Mouse (Mus musculus) liver, adult 2 months (tissue): Measurements from ENCODE around the gene Sh2d2a. TPM values are rescaled to one million over a fixed set of nuclear protein-coding genes. Genes with fewer than 3 reads are reported as not detected.
"Not testable (repeated sequence)": the region's sequence is repeated elsewhere in the genome, so short reads cannot be mapped to it uniquely, and the experiment has no call there.

Experiments used
- DNase-seq: peaks from one replicate; pipeline ENCODE4 v3.0.0-alpha.2; 2011; ENCODE audit warnings: low read depth, low spot score; ENCODE audit errors: extremely low read depth
- H3K27ac ChIP-seq: fragments of 200-500 bp; replicated peaks from 2 replicates; pipeline ENCODE4 v1.5.1; 2012; ENCODE audit warnings: low read depth, mild to moderate bottlenecking, control low read depth, inconsistent platforms, low read length; ENCODE audit not compliant: insufficient read depth
- H3K27me3 ChIP-seq: fragments of 200-500 bp; 2 replicates; pipeline ENCODE4 v1.6.1; 2012; ENCODE audit warnings: mild to moderate bottlenecking, moderate library complexity, low read length, inconsistent platforms; ENCODE audit not compliant: control insufficient read depth, insufficient read depth
- H3K36me3 ChIP-seq: fragments of 200-500 bp; 2 replicates; pipeline ENCODE4 v1.6.1; 2012; ENCODE audit warnings: low read length, inconsistent platforms; ENCODE audit not compliant: control insufficient read depth, insufficient read depth
- H3K4me1 ChIP-seq: fragments of 200-500 bp; 2 replicates; pipeline ENCODE4 v1.6.1; 2011; ENCODE audit warnings: low read length; ENCODE audit not compliant: control insufficient read depth, insufficient read depth
- H3K4me3 ChIP-seq: fragments of 200-500 bp; 2 replicates; pipeline ENCODE4 v1.5.1; 2011; ENCODE audit warnings: low read depth, mild to moderate bottlenecking, control low read depth, low read length, moderate library complexity; ENCODE audit not compliant: insufficient read depth
- H3K79me2 ChIP-seq: fragments of 200-500 bp; 2 replicates; pipeline ENCODE4 v1.6.1; 2012; ENCODE audit warnings: inconsistent platforms, mild to moderate bottlenecking, low read length, moderate library complexity; ENCODE audit not compliant: control insufficient read depth, insufficient read depth
- H3K9ac ChIP-seq: fragments of 200-500 bp; 2 replicates; pipeline ENCODE4 v1.6.1; 2012; ENCODE audit warnings: low read depth, mild to moderate bottlenecking, control low read depth, inconsistent platforms, low read length
- CTCF ChIP-seq: fragments of 200-500 bp; IDR thresholded peaks from 2 replicates; pipeline ENCODE4 v1.5.1; 2011; ENCODE audit warnings: low read depth, low read length, control low read depth
- POLR2A ChIP-seq: fragments of 200-500 bp; IDR thresholded peaks from 2 replicates; pipeline ENCODE4 v1.6.1; 2011; ENCODE audit warnings: low read length, control low read depth; ENCODE audit not compliant: insufficient read depth; ENCODE audit errors: extremely low read depth
- WGBS: fragments of 180-500 bp; shearing (Covaris S2); methylation state at CpG from one replicate; pipeline ENCODE4 v1.1.7; 2018; 5-methylcytosine and 5-hydroxymethylcytosine counted together
- polyA plus RNA-seq: library from polyadenylated mRNA; depleted of rRNA; stranded (reverse); fragments of >200 nt; gene quantifications from 2 replicates; pipeline ENCODE4 v1.2.3, GENCODE M21; 2012
- total RNA-seq: library from RNA; depleted of rRNA; stranded (reverse); fragments of >200 nt; gene quantifications from 2 replicates; pipeline ENCODE4 v1.2.3, GENCODE M21; 2014

Gene Sh2d2a
- total and polyA plus RNA-seq, 2 experiments = 0.09 to 0.83 TPM

- H3K27ac ChIP-seq = no peak overlapping the region
- WGBS = 11% methylated on average over 10 of the region's 10 CpGs
These were observed 39.4 kb downstream of the Sh2d2a start for GRCm38 (mm10) chr3:87886004-87886365.

DNA sequence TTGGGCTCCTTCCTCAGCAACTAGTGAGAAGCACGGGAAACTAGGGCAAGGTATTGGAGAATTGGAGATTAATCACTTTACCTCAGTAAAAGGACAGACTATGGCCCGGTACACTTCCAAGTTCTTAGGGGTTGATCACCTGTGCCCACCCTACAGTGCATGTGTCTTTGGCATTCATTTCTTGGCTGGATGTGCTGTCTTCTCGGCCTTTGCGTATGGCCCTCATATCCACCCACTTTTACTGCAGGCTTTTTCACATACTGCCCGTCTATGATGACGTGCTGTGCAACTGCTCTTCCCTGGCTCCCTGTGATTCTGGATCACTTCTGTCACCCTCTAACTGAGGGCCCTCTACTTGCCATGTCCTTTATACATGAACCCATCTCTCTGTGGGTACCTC is 39.9 kb downstream of the Sh2d2a start:
- 91% methylated on average over 6 of the region's 6 CpGs for WGBS
- no peaks in the 10 kb centered on the region for H3K27me3 ChIP-seq
- H3K4me1 ChIP-seq = peaks cover 9% of the 10 kb centered on the region; the same call in 1 of the 2 replicates
- no peak overlapping the region; the same call in 1 of the 2 replicates for H3K4me3 ChIP-seq
- H3K27ac ChIP-seq = no peak overlapping the region
- no peak for DNase-seq
- no peak overlapping the region for H3K9ac ChIP-seq
- no peak for TF ChIP-seq CTCF
- TF ChIP-seq POLR2A = no peak
- peaks cover 18% of the 10 kb centered on the region for H3K79me2 ChIP-seq
- no peaks in the 10 kb centered on the region for H3K36me3 ChIP-seq

More at GRCm38 (mm10) chr3:87886004-87886365, 39.4 kb downstream of the Sh2d2a start:
- Histone ChIP-seq H3K4me1 (peaks cover 9% of the 10 kb centered on the region; the same call in 1 of the 2 replicates), H3K36me3 (no peaks in the 10 kb centered on the region), H3K27me3 (no peaks in the 10 kb centered on the region), H3K4me3 (peak overlapping the region; percentile 50), H3K9ac (0 out of 2 replicates have a peak overlapping the region, but pooled peaks have one; percentile 31), H3K79me2 (peaks cover 18% of the 10 kb centered on the region)
- TF ChIP-seq CTCF (no peak), POLR2A (no peak)
- no peak for DNase-seq

DNA sequence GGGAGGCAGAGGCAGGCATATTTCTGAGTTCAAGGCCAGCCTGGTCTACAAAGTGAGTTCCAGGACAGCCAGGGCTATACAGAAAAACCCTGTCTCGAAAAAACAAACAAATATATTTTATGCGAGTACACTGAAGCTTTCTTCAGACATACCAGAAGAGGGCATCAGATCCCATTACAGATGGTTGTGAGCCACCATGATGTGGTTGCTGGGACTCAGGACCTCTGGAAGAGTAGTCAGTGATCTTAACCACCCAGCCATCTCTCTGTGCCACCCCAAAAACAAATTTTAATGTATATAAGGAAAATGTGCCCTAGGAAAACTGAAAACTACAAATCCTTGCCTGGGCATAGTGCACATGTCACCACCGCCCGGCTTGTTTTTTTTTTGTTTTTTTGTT is 40.8 kb downstream of the Sh2d2a start:
- H3K4me3 ChIP-seq, H3K27me3 ChIP-seq, DNase-seq, H3K4me1 ChIP-seq, H3K27ac ChIP-seq, H3K36me3 ChIP-seq, H3K9ac ChIP-seq: not testable (repeated sequence)
- H3K79me2 ChIP-seq = peaks cover 17% of the 10 kb centered on the region
- 81% methylated on average over 4 of the region's 4 CpGs for WGBS

- no peak for DNase-seq
- TF ChIP-seq CTCF (no peak), POLR2A (no peak)
- Histone ChIP-seq H3K36me3 (no peaks in the 10 kb centered on the region), H3K27ac (no peak overlapping the region), H3K4me1 (no peaks in the 10 kb centered on the region), H3K79me2 (no peaks in the 10 kb centered on the region), H3K4me3 (no peak overlapping the region), H3K27me3 (no peaks in the 10 kb centered on the region), H3K9ac (no peak overlapping the region)
- 86% methylated on average over 3 of the region's 3 CpGs for WGBS
These were observed 44.9 kb downstream of the Sh2d2a start for GRCm38 (mm10) chr3:87891481-87891880.

- Histone ChIP-seq H3K4me1 (no peaks in the 10 kb centered on the region), H3K36me3 (no peaks in the 10 kb centered on the region), H3K27ac (no peak overlapping the region), H3K4me3 (no peak overlapping the region), H3K27me3 (no peaks in the 10 kb centered on the region), H3K79me2 (no peaks in the 10 kb centered on the region), H3K9ac (no peak overlapping the region)
- 87% methylated on average over 3 of the region's 3 CpGs for WGBS
- no peak for DNase-seq
- TF ChIP-seq POLR2A = no peak
- no peak for TF ChIP-seq CTCF
These were observed 46.9 kb downstream of the Sh2d2a start for GRCm38 (mm10) chr3:87893367-87893905.

DNA sequence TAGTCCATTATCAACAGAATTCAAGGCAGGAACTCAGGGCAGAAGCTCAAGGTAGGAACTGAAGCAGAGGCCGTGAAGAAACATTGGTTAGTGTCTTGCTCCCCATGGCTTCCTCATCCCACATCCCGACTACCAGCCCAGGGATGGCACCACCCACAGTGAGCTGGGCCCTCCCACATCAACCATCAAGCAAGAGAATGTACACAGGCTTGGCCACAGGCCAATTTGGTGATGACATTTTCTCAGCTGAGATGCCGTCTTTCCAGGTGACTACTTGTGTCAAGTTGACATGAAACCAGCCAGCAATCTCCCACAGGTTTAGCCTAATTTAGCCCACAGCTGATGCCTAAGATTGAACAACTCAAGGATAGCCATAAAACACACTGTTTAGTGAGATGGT is 52.7 kb downstream of the Sh2d2a start:
- no peaks in the 10 kb centered on the region for H3K79me2 ChIP-seq
- no peaks in the 10 kb centered on the region for H3K4me1 ChIP-seq
- H3K4me3 ChIP-seq = no peak overlapping the region
- H3K36me3 ChIP-seq = no peaks in the 10 kb centered on the region
- H3K9ac ChIP-seq = no peak overlapping the region
- DNase-seq = no peak
- 68% methylated on average over 3 of the region's 3 CpGs for WGBS
- H3K27me3 ChIP-seq = no peaks in the 10 kb centered on the region
- TF ChIP-seq CTCF = no peak
- TF ChIP-seq POLR2A = no peak
- H3K27ac ChIP-seq = no peak overlapping the region
